Mouse (Mus musculus) heart, embryonic 12.5 days (tissue): ENCODE measurements around the gene Akt3. TPM values are rescaled to one million over a fixed set of nuclear protein-coding genes. Genes with fewer than 3 reads are reported as not detected.

ENCODE experiments used
- ATAC-seq: fragments of 200-750 bp; cut with Nextera tagmentation; 2 replicates; pipeline ENCODE4 v1.8.0; 2017; ENCODE audit warnings: moderate TSS enrichment, moderate library complexity; ENCODE audit not compliant: insufficient number of reproducible peaks, low FRiP score
- H3K27ac ChIP-seq: fragments of 300-500 bp; sonication (generic); 2 replicates; pipeline ENCODE4 v1.5.1; 2016; ENCODE audit warnings: mild to moderate bottlenecking, moderate library complexity; ENCODE audit not compliant: poor library complexity, severe bottlenecking
- H3K27me3 ChIP-seq: fragments of 300-500 bp; sonication (generic); replicated peaks from 2 replicates; pipeline ENCODE4 v1.6.1; 2016; ENCODE audit warnings: mild to moderate bottlenecking, moderate library complexity
- H3K36me3 ChIP-seq: fragments of 300-500 bp; sonication (generic); 2 replicates; pipeline ENCODE4 v1.6.1; 2016; ENCODE audit warnings: mild to moderate bottlenecking, moderate library complexity
- H3K4me1 ChIP-seq: fragments of 300-500 bp; sonication (generic); replicated peaks from 2 replicates; pipeline ENCODE4 v1.6.1; 2016; ENCODE audit warnings: mild to moderate bottlenecking
- H3K4me2 ChIP-seq: fragments of 300-500 bp; sonication (generic); 2 replicates; pipeline ENCODE4 v1.6.1; 2016; ENCODE audit warnings: mild to moderate bottlenecking, moderate library complexity
- H3K4me3 ChIP-seq: fragments of 300-500 bp; sonication (generic); 2 replicates; pipeline ENCODE4 v1.5.1; 2016; ENCODE audit warnings: mild to moderate bottlenecking
- H3K9ac ChIP-seq: fragments of 300-500 bp; sonication (generic); 2 replicates; pipeline ENCODE4 v1.6.1; 2016; ENCODE audit warnings: mild to moderate bottlenecking, moderate library complexity
- H3K9me3 ChIP-seq: fragments of 300-500 bp; sonication (generic); replicated peaks from 2 replicates; pipeline ENCODE4 v1.6.1; 2016; ENCODE audit warnings: mild to moderate bottlenecking, moderate library complexity
- WGBS: fragments of 180-500 bp; shearing (Covaris S2); methylation state at CpG from one replicate; pipeline ENCODE4 v1.1.7; 2016; 5-methylcytosine and 5-hydroxymethylcytosine counted together
- polyA plus RNA-seq: library from polyadenylated mRNA; unstranded; fragments of >200 nt; fragmentation: Nextera tagmentation; extraction: Ambion mirVana; gene quantifications from 2 replicates; pipeline ENCODE4 v1.2.1, GENCODE M21; 2016

The Akt3 gene
- polyA plus RNA-seq, 1 experiment from 2014 or later = 7.9 TPM

DNA sequence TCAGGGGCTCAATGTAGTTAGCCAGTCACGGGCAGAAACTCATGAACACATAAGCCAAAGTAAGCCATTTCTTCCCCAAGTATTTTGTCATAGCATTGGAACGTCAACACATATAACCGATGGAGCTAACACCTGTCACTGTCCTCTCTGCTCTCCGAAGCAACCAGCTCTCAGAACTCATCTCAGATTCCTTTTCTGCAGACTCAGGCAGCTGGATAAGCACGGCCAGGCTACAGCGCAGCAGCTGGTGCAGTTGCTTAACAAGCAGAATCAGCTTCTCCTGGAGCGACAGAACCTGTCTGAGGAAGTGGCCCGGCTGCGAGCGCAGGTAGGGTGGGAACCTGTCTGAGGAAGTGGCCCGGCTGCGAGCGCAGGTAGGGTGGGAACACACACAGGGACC, 246.3 kb downstream of the Akt3 start:
- no peaks in the 10 kb centered on the region for H3K9me3 ChIP-seq
- no peak overlapping the region for H3K9ac ChIP-seq
- H3K4me2 ChIP-seq = no peak overlapping the region
- WGBS = 84% methylated on average over 13 of the region's 13 CpGs
- no peak overlapping the region for H3K27ac ChIP-seq
- H3K27me3 ChIP-seq = no peaks in the 10 kb centered on the region
- ATAC-seq = no peak
- H3K4me3 ChIP-seq = no peak overlapping the region
- peaks cover 44% of the 10 kb centered on the region for H3K4me1 ChIP-seq
- H3K36me3 ChIP-seq = no peaks in the 10 kb centered on the region

DNA sequence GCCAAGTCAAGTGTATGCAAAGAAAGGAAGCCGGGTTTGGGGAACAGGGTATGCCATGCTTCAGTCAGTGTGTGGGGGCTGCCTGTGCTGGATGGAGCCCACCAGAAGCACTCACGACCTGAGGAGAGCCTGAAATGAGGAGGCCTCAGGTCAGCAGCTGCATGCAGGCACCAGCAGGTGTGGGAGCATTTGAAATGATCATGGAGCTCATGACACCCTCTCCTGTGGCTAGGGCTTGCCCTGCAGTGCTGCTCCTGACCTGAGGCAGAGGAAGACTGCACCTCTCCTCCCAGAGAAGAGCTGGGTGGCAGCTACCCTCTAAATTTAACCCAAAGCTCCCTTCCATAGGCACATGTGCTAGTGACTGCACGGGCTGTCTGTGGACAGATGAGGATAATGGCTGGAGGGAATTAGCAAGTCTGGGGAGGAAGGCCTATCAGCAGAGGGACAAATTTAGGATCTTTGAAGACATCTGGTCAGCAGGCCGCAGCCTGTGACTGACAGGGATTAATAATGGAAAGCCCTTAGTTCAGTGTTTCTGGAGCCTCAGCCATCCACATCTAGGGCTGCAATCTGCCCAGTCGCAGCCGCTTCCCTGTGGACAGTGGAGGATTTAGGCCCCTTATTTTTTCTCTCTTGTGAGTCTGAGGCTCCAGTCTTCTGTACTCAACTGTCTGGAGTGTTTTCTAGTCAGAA, 247.2 kb downstream of the Akt3 start:
- Histone ChIP-seq H3K9ac (no peak overlapping the region), H3K9me3 (no peaks in the 10 kb centered on the region), H3K27ac (no peak overlapping the region), H3K4me1 (peaks cover 38% of the 10 kb centered on the region), H3K36me3 (no peaks in the 10 kb centered on the region), H3K27me3 (no peaks in the 10 kb centered on the region), H3K4me3 (no peak overlapping the region), H3K4me2 (no peak overlapping the region)
- WGBS = 50% methylated on average over 6 of the region's 6 CpGs
- ATAC-seq = no peak

DNA sequence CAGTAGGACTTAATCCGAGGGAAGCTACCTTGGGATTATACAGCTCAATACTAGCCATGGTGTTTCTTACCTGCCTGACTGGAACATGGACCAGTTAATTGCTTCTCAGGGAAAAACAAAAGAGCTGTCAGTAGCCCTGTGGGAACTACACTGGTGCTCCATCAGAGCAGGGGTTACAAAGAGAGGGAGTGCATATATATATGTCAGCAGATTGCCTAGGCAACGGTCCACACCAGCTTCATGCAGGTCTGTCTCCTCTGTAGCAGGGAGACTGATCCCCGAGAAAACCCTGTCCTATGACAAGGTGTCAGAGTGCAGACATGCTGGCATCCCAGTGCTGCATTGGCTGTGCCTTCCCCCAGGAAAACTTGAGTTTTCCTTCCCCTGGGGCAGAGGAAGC, 248.0 kb downstream of the Akt3 start:
- 56% methylated on average over 3 of the region's 3 CpGs for WGBS
- no peaks in the 10 kb centered on the region for H3K9me3 ChIP-seq
- H3K36me3 ChIP-seq = no peaks in the 10 kb centered on the region
- no peak overlapping the region for H3K9ac ChIP-seq
- H3K4me2 ChIP-seq = no peak overlapping the region
- H3K4me1 ChIP-seq = peaks cover 34% of the 10 kb centered on the region
- H3K27ac ChIP-seq = no peak overlapping the region
- H3K27me3 ChIP-seq = no peaks in the 10 kb centered on the region
- no peak for ATAC-seq
- no peak overlapping the region for H3K4me3 ChIP-seq

DNA sequence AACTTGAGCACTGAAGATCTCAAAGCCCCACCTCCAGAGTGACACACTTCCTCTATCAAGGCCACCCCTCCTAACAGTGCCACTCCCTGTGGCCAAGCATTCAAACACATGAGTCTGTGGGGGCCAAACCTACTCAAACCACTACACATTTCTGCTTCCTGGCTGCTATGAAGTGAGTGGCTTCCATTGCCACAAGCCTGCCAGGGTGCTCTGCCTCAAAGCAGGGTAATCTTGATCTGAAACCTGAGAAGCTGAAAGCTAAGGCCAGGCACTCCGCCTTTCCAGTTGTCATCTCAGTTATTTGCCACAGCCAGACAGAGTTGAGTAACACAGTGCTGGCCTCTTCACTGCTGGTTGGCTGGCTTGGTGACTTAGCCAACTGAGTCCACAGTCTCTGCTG, 249.2 kb downstream of the Akt3 start:
- Histone ChIP-seq H3K27ac (no peak overlapping the region), H3K27me3 (no peaks in the 10 kb centered on the region), H3K9ac (no peak overlapping the region), H3K4me3 (no peak overlapping the region), H3K36me3 (no peaks in the 10 kb centered on the region), H3K9me3 (no peaks in the 10 kb centered on the region), H3K4me2 (no peak overlapping the region), H3K4me1 (peaks cover 36% of the 10 kb centered on the region)
- no peak for ATAC-seq
- WGBS = 43% methylated on average over 1 of the region's 1 CpGs

DNA sequence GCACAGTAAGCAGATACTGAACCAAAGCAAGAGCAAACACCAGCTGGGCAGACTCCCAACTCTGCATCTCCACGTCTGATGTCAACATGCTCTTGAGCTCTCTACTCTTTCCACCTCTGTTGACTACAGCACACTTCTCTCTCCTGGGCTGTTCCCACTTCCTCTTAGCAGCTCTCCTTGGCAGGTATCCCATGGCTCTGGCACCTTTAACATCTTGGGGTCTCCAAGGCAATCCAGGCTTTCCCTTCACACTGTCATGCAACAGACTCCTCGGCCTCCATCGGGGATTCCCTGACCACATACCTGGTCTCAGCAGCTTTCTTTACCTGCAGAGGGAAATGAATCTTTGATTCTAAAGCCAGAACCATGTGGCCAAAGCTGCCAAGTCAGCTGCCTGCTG, 250.6 kb downstream of the Akt3 start:
- Histone ChIP-seq H3K4me1 (peaks cover 36% of the 10 kb centered on the region), H3K27ac (no peak overlapping the region), H3K9me3 (no peaks in the 10 kb centered on the region), H3K36me3 (no peaks in the 10 kb centered on the region), H3K27me3 (no peaks in the 10 kb centered on the region), H3K4me3 (no peak overlapping the region), H3K4me2 (no peak overlapping the region), H3K9ac (no peak overlapping the region)
- no peak for ATAC-seq
- 82% methylated on average over 3 of the region's 3 CpGs for WGBS

DNA sequence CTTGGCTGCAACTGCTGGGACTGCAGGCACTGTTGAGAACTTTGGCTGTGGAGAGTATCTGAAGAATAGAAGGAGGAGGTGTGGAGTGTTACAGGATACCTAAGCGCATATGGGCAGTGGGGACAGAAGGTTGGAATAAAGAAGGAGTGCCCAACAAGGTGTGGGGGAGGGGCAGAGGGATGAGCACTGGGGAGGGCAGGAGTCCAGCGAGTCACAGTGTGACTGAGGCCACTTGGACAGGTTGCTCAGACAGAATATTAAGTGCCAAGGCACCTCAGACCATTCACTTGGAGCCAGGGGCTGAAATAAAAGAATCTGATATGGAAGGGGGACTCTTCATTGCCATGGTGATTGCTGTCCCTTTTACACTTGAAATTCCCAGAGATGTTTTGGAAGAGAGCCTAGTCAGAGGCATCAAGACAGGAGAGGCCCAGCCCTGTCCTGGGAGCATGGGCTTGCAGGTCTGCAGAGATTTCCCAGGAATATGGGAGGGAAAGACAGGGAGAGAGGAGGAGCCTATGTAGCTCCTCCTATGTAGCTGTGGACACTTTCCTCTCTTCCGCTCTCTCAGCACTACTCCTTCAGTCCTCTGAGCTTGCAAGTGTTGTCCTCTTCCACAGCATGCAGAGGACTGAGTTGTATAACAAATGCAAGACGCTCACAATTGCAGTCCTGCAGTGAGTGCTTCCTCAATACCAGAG, 253.8 kb downstream of the Akt3 start:
- Histone ChIP-seq H3K27ac (no peak overlapping the region), H3K4me3 (no peak overlapping the region), H3K9me3 (no peaks in the 10 kb centered on the region), H3K27me3 (no peaks in the 10 kb centered on the region), H3K4me2 (no peak overlapping the region), H3K36me3 (no peaks in the 10 kb centered on the region), H3K4me1 (peaks cover 18% of the 10 kb centered on the region), H3K9ac (no peak overlapping the region)
- no peak for ATAC-seq
- 59% methylated on average over 4 of the region's 4 CpGs for WGBS

DNA sequence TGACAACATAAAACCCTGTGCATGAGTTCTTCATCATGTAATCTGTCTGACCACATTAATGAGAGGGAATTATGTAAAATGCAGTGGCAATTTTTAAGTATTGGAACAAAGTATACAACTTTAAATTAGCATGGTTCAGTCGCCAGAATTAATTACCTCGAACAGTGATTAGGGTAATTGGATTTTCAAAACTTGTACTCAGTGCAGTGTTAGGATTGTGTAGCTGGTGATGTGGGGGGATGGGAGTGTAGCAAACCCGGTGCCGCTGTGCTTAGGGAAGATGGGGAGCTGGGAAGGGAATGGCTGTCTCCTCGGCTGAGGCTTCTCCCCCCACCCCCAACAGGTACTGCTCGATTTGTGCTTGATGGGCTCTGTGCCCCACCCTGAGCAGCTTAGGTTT, 255.1 kb downstream of the Akt3 start:
- Histone ChIP-seq H3K4me1 (peaks cover 15% of the 10 kb centered on the region), H3K27ac (no peak overlapping the region), H3K36me3 (no peaks in the 10 kb centered on the region), H3K4me3 (no peak overlapping the region), H3K9me3 (no peaks in the 10 kb centered on the region), H3K27me3 (no peaks in the 10 kb centered on the region), H3K4me2 (no peak overlapping the region), H3K9ac (no peak overlapping the region)
- ATAC-seq = no peak
- 64% methylated on average over 6 of the region's 6 CpGs for WGBS

DNA sequence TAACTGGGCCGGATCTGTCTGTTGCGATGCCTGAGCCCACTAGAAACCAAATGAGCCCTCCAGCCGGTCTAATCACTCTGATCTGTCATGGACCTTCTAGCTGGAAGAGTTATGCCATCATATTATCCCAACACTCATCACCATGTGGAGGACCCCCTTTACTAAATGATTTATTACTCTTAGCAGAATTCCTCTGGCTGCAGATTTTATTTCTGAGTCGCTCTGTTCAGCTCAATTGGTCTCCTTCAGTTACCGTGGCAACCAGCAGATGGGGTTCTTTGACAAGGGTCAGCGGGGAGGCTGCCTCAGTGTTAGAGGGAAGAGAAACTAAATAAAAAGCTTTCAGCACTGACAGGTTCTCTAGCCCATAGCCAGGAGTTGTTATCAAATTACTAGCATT, 259.0 kb downstream of the Akt3 start:
- Histone ChIP-seq H3K36me3 (no peaks in the 10 kb centered on the region), H3K27ac (no peak overlapping the region), H3K9ac (no peak overlapping the region), H3K4me3 (no peak overlapping the region), H3K4me2 (no peak overlapping the region), H3K4me1 (peaks cover 33% of the 10 kb centered on the region), H3K9me3 (no peaks in the 10 kb centered on the region), H3K27me3 (no peaks in the 10 kb centered on the region)
- ATAC-seq = no peak
- WGBS = 61% methylated on average over 6 of the region's 6 CpGs

DNA sequence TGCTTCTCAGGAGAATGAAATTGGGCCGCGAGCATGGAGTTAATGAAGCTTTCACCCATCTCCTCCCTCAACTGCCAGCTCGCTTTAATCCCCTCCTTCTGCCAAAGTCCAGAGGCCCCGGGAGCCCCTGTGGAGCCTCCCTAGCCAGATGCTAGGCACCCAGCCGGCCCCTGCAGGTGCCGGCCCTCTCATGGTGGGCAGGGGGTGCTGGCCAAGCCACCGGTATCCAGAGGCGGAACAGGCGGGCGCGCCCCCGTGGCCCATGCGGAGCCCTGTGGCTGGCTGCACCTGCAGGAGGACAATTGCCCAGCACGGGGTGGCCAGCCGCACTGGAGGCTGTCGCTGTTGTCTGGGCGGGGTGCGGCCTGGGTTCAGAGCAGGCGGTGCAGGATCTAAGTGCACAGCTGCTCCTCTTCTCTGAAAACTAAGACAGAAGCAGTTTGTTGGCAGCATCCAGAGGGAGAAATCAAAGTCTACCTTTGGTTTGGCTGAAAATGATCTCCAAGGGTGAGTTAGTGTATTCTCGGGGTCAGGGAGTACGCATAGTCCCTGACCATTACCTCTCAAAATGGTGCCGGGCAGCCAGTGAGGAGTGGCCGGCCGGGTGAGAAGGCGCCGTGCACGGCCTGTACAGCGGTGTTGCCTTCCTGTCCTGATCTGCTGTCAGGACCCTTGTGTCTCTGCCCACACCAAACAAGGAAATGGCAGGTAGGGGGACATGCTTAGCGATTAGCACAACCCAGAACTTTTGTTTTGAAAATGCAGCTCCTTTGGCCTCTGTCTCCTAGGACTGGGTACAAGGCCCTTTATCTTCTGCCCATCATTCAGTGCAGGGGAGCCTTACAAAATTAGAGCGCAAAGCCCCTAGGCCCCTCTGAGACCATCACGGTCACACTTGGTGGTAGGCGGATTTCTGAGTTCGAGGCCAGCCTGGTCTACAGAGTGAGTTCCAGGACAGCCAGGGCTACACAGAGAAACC, 260.0 kb downstream of the Akt3 start:
- Histone ChIP-seq H3K36me3 (no peaks in the 10 kb centered on the region), H3K4me1 (peaks cover 40% of the 10 kb centered on the region), H3K4me3 (peak overlapping the region; percentile 25; the same call in 1 of the 2 replicates), H3K9ac (peak overlapping the region; percentile 46; the same call in 1 of the 2 replicates), H3K27ac (no peak overlapping the region), H3K9me3 (no peaks in the 10 kb centered on the region), H3K27me3 (no peaks in the 10 kb centered on the region), H3K4me2 (peak overlapping the region; percentile 67)
- WGBS = 50% methylated on average over 33 of the region's 33 CpGs
- ATAC-seq = 0 out of 2 replicates have a peak, but pooled peaks have one; percentile 51

DNA sequence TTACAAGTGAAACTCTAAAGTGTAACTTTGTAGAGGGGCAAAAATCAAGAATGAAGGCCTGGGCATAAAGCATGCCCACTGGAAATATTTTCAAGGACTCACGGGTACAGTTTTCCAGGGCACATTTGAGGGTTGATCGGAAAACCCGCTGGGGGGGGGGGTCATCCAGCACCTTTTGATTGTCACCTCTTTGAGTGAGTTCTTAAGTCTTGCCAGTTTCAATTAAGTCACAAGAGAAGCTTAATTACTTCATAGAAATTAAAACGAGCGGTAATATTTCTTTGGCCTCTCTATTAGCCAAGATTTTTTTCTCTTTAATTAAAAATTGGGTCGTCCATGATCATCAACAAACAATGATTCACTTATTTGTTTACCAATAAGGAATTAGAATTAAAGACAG, 260.7 kb downstream of the Akt3 start:
- no peaks in the 10 kb centered on the region for H3K27me3 ChIP-seq
- no peak overlapping the region; the same call in 1 of the 2 replicates for H3K9ac ChIP-seq
- peaks cover 40% of the 10 kb centered on the region for H3K4me1 ChIP-seq
- ATAC-seq = no peak
- H3K4me3 ChIP-seq = no peak overlapping the region
- H3K27ac ChIP-seq = no peak overlapping the region
- H3K36me3 ChIP-seq = no peaks in the 10 kb centered on the region
- H3K9me3 ChIP-seq = no peaks in the 10 kb centered on the region
- WGBS = 49% methylated on average over 6 of the region's 6 CpGs
- peak overlapping the region; percentile 67 for H3K4me2 ChIP-seq
